Mouse (Mus musculus): ENCODE measurements around the gene Gm10647. TPM values are rescaled to one million over a fixed set of nuclear protein-coding genes. Genes with fewer than 3 reads are reported as not detected.
A peak's percentile ranks its signal among the peaks of the same experiment; 100 is the strongest.
"Not testable (repeated sequence)": the region's sequence is repeated elsewhere in the genome, so short reads cannot be mapped to it uniquely, and the experiment has no call there.

Gm10647 gene
- under 1 TPM; 0.38 to 0.73 TPM for total RNA-seq (2021)
- long read RNA-seq: 0 reads

- no peak for DNase-seq (ENCODE audit: low spot score in 2 of 2)
Observed at GRCm38 (mm10) chr9:66796739-66797138, at the start of gene Gm10647. TSS of gene Gm10647 (plus strand) at chr9:66797039.

- no peak for DNase-seq (ENCODE audit: low spot score in 2 of 2)
Observed at GRCm38 (mm10) chr9:66748390-66748789, 48.4 kb upstream of the Gm10647 start.

- DNase-seq (ENCODE audit: low spot score in 2 of 2): no peak
Observed at GRCm38 (mm10) chr9:66752849-66753248, 44.0 kb upstream of the Gm10647 start.

- no peak for DNase-seq (ENCODE audit: low spot score in 2 of 2)
Observed at GRCm38 (mm10) chr9:66760991-66761390, 35.8 kb upstream of the Gm10647 start.

GRCm38 (mm10) chr9:66768721-66769120 is 28.1 kb upstream of the Gm10647 start:
- DNase-seq (ENCODE audit: low spot score in 2 of 2): no peak

GRCm38 (mm10) chr9:66769275-66769674 is 27.6 kb upstream of the Gm10647 start:
- no peak for DNase-seq (ENCODE audit: low spot score in 2 of 2)

GRCm38 (mm10) chr9:66770701-66771100 is 26.1 kb upstream of the Gm10647 start:
- no peak for DNase-seq (ENCODE audit: low spot score in 2 of 2)

GRCm38 (mm10) chr9:66784552-66784951 is 12.3 kb upstream of the Gm10647 start:
- not testable (repeated sequence) for DNase-seq (ENCODE audit: low spot score in 2 of 2)

GRCm38 (mm10) chr9:66787821-66788220 is 9.0 kb upstream of the Gm10647 start:
- peak in 1 of 2 experiments; percentile 32 for DNase-seq (ENCODE audit: low spot score in 2 of 2)

GRCm38 (mm10) chr9:66794629-66795463 is 2.0 kb upstream of the Gm10647 start:
- no peak for DNase-seq (ENCODE audit: low spot score in 2 of 2)

- peak; percentile 89 to 94 for DNase-seq (ENCODE audit: low spot score in 2 of 2)
Observed at GRCm38 (mm10) chr9:66795464-66796324, 1.1 kb upstream of the Gm10647 start, which contains the start of gene Aph1b. TSS of gene Aph1b (minus strand) at chr9:66795490.

- no peak for DNase-seq (ENCODE audit: low spot score in 2 of 2)
Observed at GRCm38 (mm10) chr9:66801947-66802346, 5.1 kb downstream of the Gm10647 start.

GRCm38 (mm10) chr9:66805951-66806350 is 9.1 kb downstream of the Gm10647 start:
- DNase-seq (ENCODE audit: low spot score in 2 of 2): not testable (repeated sequence)

GRCm38 (mm10) chr9:66813392-66813791 is 16.6 kb downstream of the Gm10647 start:
- no peak for DNase-seq (ENCODE audit: low spot score in 2 of 2)

- DNase-seq (ENCODE audit: low spot score in 2 of 2): no peak
Observed at GRCm38 (mm10) chr9:66820996-66821395, 24.2 kb downstream of the Gm10647 start.

GRCm38 (mm10) chr9:66822255-66822654 is 25.4 kb downstream of the Gm10647 start:
- not testable (repeated sequence) for DNase-seq (ENCODE audit: low spot score in 2 of 2)

GRCm38 (mm10) chr9:66825990-66826389 is 29.2 kb downstream of the Gm10647 start:
- DNase-seq (ENCODE audit: low spot score in 2 of 2): no peak

GRCm38 (mm10) chr9:66832366-66832908 is 35.6 kb downstream of the Gm10647 start:
- DNase-seq (ENCODE audit: low spot score in 2 of 2): no peak

GRCm38 (mm10) chr9:66833851-66834250 is 37.0 kb downstream of the Gm10647 start:
- DNase-seq (ENCODE audit: low spot score in 2 of 2): no peak

- peak; percentile 97 to 98 for DNase-seq (ENCODE audit: low spot score in 2 of 2)
Observed at GRCm38 (mm10) chr9:66834318-66835096, 37.7 kb downstream of the Gm10647 start, which contains the start of gene Aph1c. TSS of gene Aph1c (minus strand) at chr9:66834726.

- no peak for DNase-seq (ENCODE audit: low spot score in 2 of 2)
Observed at GRCm38 (mm10) chr9:66835097-66835480, 38.2 kb downstream of the Gm10647 start.

Data from layer of hippocampus, postnatal 10 days (tissue).